In the genomic region with DNA sequence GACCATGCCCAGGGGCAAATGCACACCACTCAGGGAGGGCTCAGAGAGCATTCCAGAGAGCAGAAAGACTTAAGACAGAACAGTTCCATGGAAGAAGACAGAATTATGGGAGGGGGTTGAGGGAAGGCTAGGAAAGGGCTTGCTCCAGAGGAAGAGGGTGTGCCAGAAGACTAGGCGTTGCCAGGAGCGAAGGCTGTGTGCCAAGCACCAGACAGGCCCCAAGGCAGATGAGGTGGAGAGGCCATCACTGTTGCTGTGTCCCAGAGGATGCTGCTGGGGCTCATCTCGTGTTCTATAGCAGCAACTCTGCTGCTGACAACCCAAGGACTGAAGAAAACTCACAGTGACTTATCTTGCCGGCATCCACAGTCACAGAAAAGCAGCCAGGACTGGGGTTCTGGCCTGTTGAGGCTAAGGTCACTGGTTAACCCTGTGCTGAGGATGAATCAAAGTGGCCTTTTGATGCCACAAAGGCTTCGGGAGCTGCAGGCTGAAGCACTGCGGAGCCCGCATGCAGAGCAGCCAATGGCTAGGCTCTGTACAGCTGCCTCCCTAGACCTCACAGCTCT, we compare ENCODE assay signal across 18 mouse cellular contexts. TPM values are rescaled to one million over a fixed set of nuclear protein-coding genes. Genes with fewer than 3 reads are reported as not detected.
DNase-seq lines count a peak whose midpoint lies in the region; ATAC-seq and TF ChIP-seq lines count a peak whose summit lies in the region.
"Had no signal": no experiment of that assay in that cellular context is flagged by ENCODE, and none has a peak within 500 bp of the region (broad histone marks: within the 10 kb centered on the region; RNA-seq: fewer than 3 reads in every experiment).

No protein-coding gene starts in this region.

- no peak overlapping the region for H3K4me3 ChIP-seq in layer of hippocampus, adult 2 months
- H3K4me3 ChIP-seq: erythroblast, embryonic 14.5 days; hindbrain, embryonic 12.5 days had no signal

- H3K27ac ChIP-seq in layer of hippocampus, adult 2 months, result peak overlapping the region; percentile 78
- H3K27ac ChIP-seq: hindbrain, embryonic 12.5 days had no signal

- no peak for ATAC-seq in megakaryocyte-erythroid progenitor cell, adult 5-6 weeks (replicated peaks; ENCODE audit: low FRiP score, low TSS enrichment, poor library complexity, severe bottlenecking)
- ATAC-seq: CD4-positive, CD25-positive, alpha-beta regulatory T cell, adult 4 months; forebrain, embryonic 14.5 days; Patski had no signal

- TF ChIP-seq CTCF in layer of hippocampus, adult 2 months (conservative IDR thresholded peaks at IDR 0.05), result no peak

- DNase-seq in adrenal gland, adult (ENCODE audit: inconsistent age in 2 of 2, low spot score in 1 of 2), result peak; percentile 60 to 75
- DNase-seq in adrenal gland, adult 18-20 months (ENCODE audit: low spot score in 2 of 2), result no peak
- no peak for DNase-seq in layer of hippocampus, adult 2 months (ENCODE audit: low spot score in 2 of 2)
- DNase-seq in layer of hippocampus, adult 9-11 months, result no peak
- DNase-seq in cerebellum, adult 18-20 months, result peak; percentile 62 to 67
- peak; percentile 58 to 72 for DNase-seq in cerebellum, postnatal 25 days
- no peak for DNase-seq in B cell, adult 2 months
- DNase-seq: gastrocnemius, postnatal 36 days; kidney, adult 9 months; kidney, postnatal 25 days; lung, adult 18-20 months; right cerebral cortex, postnatal 14 days had no signal

RNA-seq across cellular contexts. Expression of gene Appl2, which starts 15.6 kb away (rescaled TPM):
- 100 to 1,000 TPM in 1 of 2 experiments, 10 to 100 TPM in 1; 34.4 to 105 TPM for total RNA-seq in adrenal gland, adult 18-20 months (2021)
- total RNA-seq in layer of hippocampus, adult 2 months (2021), result 10 to 100 TPM; 81.1 to 95.5 TPM
- 1.8 and 5.4 TPM in 2 replicates for total RNA-seq in megakaryocyte-erythroid progenitor cell, adult 5-6 weeks (2014; fragmentation: Nextera tagmentation)
- total RNA-seq in megakaryocyte-erythroid progenitor cell, adult 5-6 weeks (2017), result 5.8 TPM in 1 of 2 replicates, not detected in the other

Comparison
In these comparisons a context has a peak if more than half of its experiments do, and no peak if none do; other contexts are left out.
1. DNase-seq: peak in adrenal gland, adult (2 of 2), cerebellum, adult 18-20 months (2 of 2) and cerebellum, postnatal 25 days (2 of 2); none in adrenal gland, adult 18-20 months (0 of 2), layer of hippocampus, adult 2 months (0 of 2), layer of hippocampus, adult 9-11 months (single experiment) and B cell, adult 2 months (0 of 2).
2. RNA of gene Appl2, which starts 15.6 kb away (total RNA-seq): 34.4 to 105 TPM in adrenal gland, adult 18-20 months and 81.1 to 95.5 TPM in layer of hippocampus, adult 2 months; 1.8 to 5.8 TPM in megakaryocyte-erythroid progenitor cell, adult 5-6 weeks; every median in the first group is over 4 times any median in the second.